Mouse (Mus musculus): Measurements from ENCODE around the gene Myo3b.

GRCm38 (mm10) chr2:70148821-70149510 lies 110.0 kb downstream of the Myo3b start:
- TF ChIP-seq POLR2A (IDR thresholded peaks at IDR 0.05; ENCODE audit: low read depth, low read length) (no peak), CTCF (IDR thresholded peaks at IDR 0.05; ENCODE audit: extremely low read depth, insufficient read length, insufficient replicate concordance, low read depth, low read length) (no peak)
